Mouse (Mus musculus): ENCODE measurements at regions not wholly inside any gene's neighbourhood (a gene's known extent, or its start where the extent isn't known, plus 50 kb on each side); places are given as distances from the start of the nearest gene placed in this dataset.
"Not testable (repeated sequence)": the region's sequence is repeated elsewhere in the genome, so short reads cannot be mapped to it uniquely, and the experiment has no call there.

DNA sequence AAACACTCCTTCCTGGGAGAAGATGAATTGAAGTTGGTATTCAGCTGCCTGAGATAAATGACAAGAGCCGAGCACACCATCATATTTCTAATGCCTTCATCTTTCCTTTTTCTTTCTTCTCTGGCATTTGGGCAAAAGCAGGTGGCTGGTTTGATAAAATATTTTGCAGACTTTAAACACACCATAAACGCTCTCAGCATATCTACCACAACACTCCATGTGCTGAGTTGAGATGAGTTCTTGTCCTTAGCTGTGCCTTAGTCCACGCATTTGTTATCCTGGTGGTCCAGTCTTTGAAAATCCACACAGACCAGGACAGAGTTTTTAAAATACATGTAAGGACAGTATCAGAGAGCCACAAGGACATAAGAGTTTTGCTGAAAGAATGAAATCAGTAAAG lies 74.3 kb upstream of the Immp2l start:
- H3K4me1 ChIP-seq, result peaks cover 36% of the 10 kb centered on the region
- H3K4me2 ChIP-seq, result 0 out of 2 replicates have a peak overlapping the region, but pooled peaks have one; percentile 25
- H3K27me3 ChIP-seq (replicated peaks), result 0 out of 2 replicates have a peak, but pooled peaks cover 4% of the 10 kb centered on the region
- ATAC-seq, result peak; percentile 86
- H3K4me3 ChIP-seq, result no peak overlapping the region
- no peaks in the 10 kb centered on the region for H3K36me3 ChIP-seq
- H3K9ac ChIP-seq, result peak overlapping the region; percentile 13; the same call in 1 of the 2 replicates
- peak overlapping the region; percentile 84 for H3K27ac ChIP-seq
- 40% methylated on average over 3 of the region's 3 CpGs for WGBS (ENCODE audit: insufficient replicate concordance)
- H3K9me3 ChIP-seq (replicated peaks), result no peaks in the 10 kb centered on the region

- Histone ChIP-seq H3K9ac (no peak overlapping the region), H3K27me3 (replicated peaks) (0 out of 2 replicates have a peak, but pooled peaks cover 4% of the 10 kb centered on the region), H3K27ac (no peak overlapping the region), H3K9me3 (replicated peaks) (no peaks in the 10 kb centered on the region), H3K36me3 (no peaks in the 10 kb centered on the region), H3K4me1 (no peaks in the 10 kb centered on the region), H3K4me2 (no peak overlapping the region), H3K4me3 (no peak overlapping the region)
- 67% methylated on average over 3 of the region's 3 CpGs for WGBS (ENCODE audit: insufficient replicate concordance)
- no peak for ATAC-seq
Observed at GRCm38 (mm10) chr12:40958536-40958935, 65.4 kb upstream of the Immp2l start.

GRCm38 (mm10) chr12:40964996-40965395 lies 58.9 kb upstream of the Immp2l start:
- no peaks in the 10 kb centered on the region for H3K36me3 ChIP-seq
- WGBS (ENCODE audit: insufficient replicate concordance), result 60% methylated on average over 2 of the region's 2 CpGs
- no peaks in the 10 kb centered on the region for H3K9me3 ChIP-seq (replicated peaks)
- H3K4me2 ChIP-seq, result no peak overlapping the region
- no peak for ATAC-seq
- H3K4me1 ChIP-seq, result peaks cover 28% of the 10 kb centered on the region
- H3K27me3 ChIP-seq (replicated peaks), result no peaks in the 10 kb centered on the region
- H3K27ac ChIP-seq, result no peak overlapping the region
- H3K4me3 ChIP-seq, result no peak overlapping the region
- H3K9ac ChIP-seq, result no peak overlapping the region

DNA sequence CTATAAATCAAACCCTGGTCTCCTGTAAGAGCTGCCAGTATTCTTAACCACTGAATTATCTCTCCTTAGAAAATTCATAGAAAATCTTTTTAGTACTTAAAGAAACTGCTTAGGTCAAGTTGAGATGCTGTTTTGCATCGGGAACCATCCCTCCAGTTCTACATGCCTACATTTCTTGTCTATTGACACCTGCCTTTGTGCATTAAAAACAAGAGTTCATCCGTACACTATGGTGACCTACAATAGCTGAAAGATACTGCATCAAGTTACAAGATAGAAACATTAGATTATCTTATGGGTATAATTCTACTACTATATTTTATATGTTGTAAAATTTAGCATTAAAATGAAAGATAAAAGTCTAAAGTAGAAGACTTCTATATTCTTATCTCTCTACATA lies 57.6 kb upstream of the Immp2l start:
- ATAC-seq, result peak; percentile 42; the same call in 1 of the 2 replicates
- H3K36me3 ChIP-seq, result no peaks in the 10 kb centered on the region
- H3K27me3 ChIP-seq (replicated peaks), result no peaks in the 10 kb centered on the region
- H3K4me3 ChIP-seq, result no peak overlapping the region
- peak overlapping the region; percentile 60; the same call in 1 of the 2 replicates for H3K27ac ChIP-seq
- no peaks in the 10 kb centered on the region for H3K9me3 ChIP-seq (replicated peaks)
- H3K9ac ChIP-seq, result no peak overlapping the region
- 73% methylated on average over 2 of the region's 2 CpGs for WGBS (ENCODE audit: insufficient replicate concordance)
- peak overlapping the region; percentile 57 for H3K4me2 ChIP-seq
- H3K4me1 ChIP-seq, result peaks cover 28% of the 10 kb centered on the region

DNA sequence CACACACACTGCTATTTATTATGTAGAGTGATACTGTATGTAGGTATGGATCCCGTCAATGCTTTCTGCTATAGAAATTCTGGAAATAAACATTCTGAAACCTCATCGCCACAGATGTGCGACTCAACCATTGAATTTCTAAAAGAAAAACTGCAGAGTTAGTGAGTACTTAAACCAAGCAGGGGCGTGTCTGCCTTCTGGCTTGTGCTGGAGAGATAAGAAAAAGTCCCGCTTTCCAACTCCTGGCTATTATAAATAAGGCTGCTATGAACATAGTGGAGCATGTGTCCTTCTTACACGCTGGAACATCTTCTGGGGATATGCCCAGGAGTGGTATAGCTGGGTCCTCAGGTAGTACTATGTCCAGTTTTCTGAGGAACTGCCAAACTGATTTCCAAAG lies 57.2 kb upstream of the Immp2l start:
- not testable (repeated sequence) for H3K27me3 ChIP-seq (replicated peaks); H3K9ac ChIP-seq; H3K9me3 ChIP-seq (replicated peaks); H3K4me3 ChIP-seq; H3K36me3 ChIP-seq
- Histone ChIP-seq H3K4me1 (peaks cover 28% of the 10 kb centered on the region), H3K4me2 (peak overlapping the region; percentile 57), H3K27ac (peak overlapping the region; percentile 88)
- ATAC-seq, result peak; percentile 99
- 35% methylated on average over 6 of the region's 6 CpGs for whole genome bisulfite sequencing (ENCODE audit: insufficient replicate concordance)

GRCm38 (mm10) chr12:40972844-40973243 lies 51.0 kb upstream of the Immp2l start:
- no peak overlapping the region for H3K4me3 ChIP-seq
- WGBS (ENCODE audit: insufficient replicate concordance), result 64% methylated on average over 3 of the region's 3 CpGs
- no peaks in the 10 kb centered on the region for H3K36me3 ChIP-seq
- H3K9me3 ChIP-seq (replicated peaks), result no peaks in the 10 kb centered on the region
- H3K27ac ChIP-seq, result no peak overlapping the region
- no peak for ATAC-seq
- peaks cover 8% of the 10 kb centered on the region for H3K4me1 ChIP-seq
- no peaks in the 10 kb centered on the region for H3K27me3 ChIP-seq (replicated peaks)
- H3K9ac ChIP-seq, result no peak overlapping the region
- H3K4me2 ChIP-seq, result no peak overlapping the region
